26 mouse cellular contexts compared by ENCODE assay signal in the genomic region with DNA sequence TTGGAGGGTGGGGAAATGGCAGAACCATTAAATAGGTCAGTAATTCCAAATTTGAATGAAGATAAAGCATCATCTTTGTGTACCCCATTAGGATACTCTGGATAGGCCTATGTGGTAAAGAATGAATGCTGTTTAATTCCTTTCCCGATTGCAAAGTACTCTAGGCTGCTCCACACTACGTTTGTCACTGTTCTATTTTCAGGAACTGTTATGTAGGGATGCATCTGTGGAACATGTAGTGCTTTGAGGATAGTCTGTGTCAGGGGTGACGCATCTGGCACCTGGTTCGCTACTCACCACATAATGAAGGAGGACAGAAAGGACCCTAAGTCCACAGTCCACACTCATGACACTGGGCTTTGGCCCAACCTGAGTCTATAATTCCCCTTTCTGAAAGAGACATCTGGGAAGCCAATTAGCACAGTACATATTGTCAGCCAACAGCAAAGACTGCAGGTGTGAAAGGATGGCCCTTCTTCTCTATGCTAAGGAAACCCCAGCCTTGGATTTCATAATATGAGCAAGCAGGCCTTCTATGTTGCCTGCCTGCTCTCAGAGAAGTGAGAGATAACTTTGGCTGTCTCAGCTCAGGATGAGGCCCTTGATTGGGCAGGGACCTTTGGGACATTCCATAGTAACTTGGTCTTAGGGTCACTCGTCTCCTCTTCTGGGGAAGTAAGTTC.
"Had no signal": no experiment of that assay in that cellular context is flagged by ENCODE, and none has a peak within 500 bp of the region (broad histone marks: within the 10 kb centered on the region; RNA-seq: fewer than 3 reads in every experiment).

No protein-coding gene starts in this region.

- ATAC-seq: hindbrain, postnatal 0 days; intestine, embryonic 16.5 days; liver, embryonic 12.5 days had no signal

- H3K9ac ChIP-seq: heart, embryonic 12.5 days; hindbrain, embryonic 12.5 days; hindbrain, embryonic 15.5 days; kidney, embryonic 15.5 days; limb, embryonic 12.5 days; limb, embryonic 15.5 days; liver, embryonic 12.5 days; liver, embryonic 14.5 days had no signal

- H3K27ac ChIP-seq: gastrocnemius, adult 2 months; heart, embryonic 10.5 days; hindbrain, embryonic 12.5 days; hindbrain, embryonic 15.5 days; hindbrain, postnatal 0 days; kidney, embryonic 15.5 days; kidney, postnatal 0 days; limb, embryonic 12.5 days; limb, embryonic 15.5 days; liver, embryonic 12.5 days; liver, embryonic 14.5 days had no signal

- H3K4me1 ChIP-seq: heart, embryonic 10.5 days; heart, embryonic 12.5 days; hindbrain, embryonic 12.5 days; hindbrain, embryonic 15.5 days; kidney, embryonic 15.5 days; limb, embryonic 12.5 days; limb, embryonic 15.5 days; liver, embryonic 12.5 days had no signal

- H3K27me3 ChIP-seq: heart, embryonic 12.5 days; hindbrain, embryonic 12.5 days; hindbrain, embryonic 15.5 days; kidney, embryonic 15.5 days; limb, embryonic 12.5 days; limb, embryonic 15.5 days; liver, embryonic 12.5 days had no signal

- DNase-seq: gastrocnemius, adult 2 months; gastrocnemius, postnatal 14 days; gastrocnemius, postnatal 36 days; heart, adult 18-20 months; heart, postnatal 10 days; kidney, adult 11 months; kidney, adult 2 months; kidney, adult 9 months; kidney, postnatal 14 days; kidney, postnatal 36 days; layer of hippocampus, adult 9-11 months; layer of hippocampus, postnatal 36 days; left cerebral cortex, postnatal 4 days; lung, adult 18-20 months had no signal

- H3K36me3 ChIP-seq: heart, embryonic 10.5 days; heart, embryonic 12.5 days; hindbrain, embryonic 12.5 days; hindbrain, embryonic 15.5 days; kidney, embryonic 15.5 days; limb, embryonic 12.5 days; limb, embryonic 15.5 days; liver, embryonic 12.5 days had no signal

- H3K4me3 ChIP-seq: gastrocnemius, adult 2 months; heart, embryonic 10.5 days; heart, embryonic 12.5 days; hindbrain, embryonic 12.5 days; hindbrain, embryonic 15.5 days; kidney, embryonic 15.5 days; limb, embryonic 12.5 days; limb, embryonic 15.5 days; liver, embryonic 12.5 days had no signal

- H3K4me2 ChIP-seq: heart, embryonic 12.5 days; hindbrain, embryonic 12.5 days; hindbrain, embryonic 15.5 days; kidney, embryonic 15.5 days; limb, embryonic 12.5 days; limb, embryonic 15.5 days; liver, embryonic 12.5 days had no signal

- H3K9me3 ChIP-seq: heart, embryonic 10.5 days; heart, embryonic 12.5 days; hindbrain, embryonic 12.5 days; hindbrain, embryonic 15.5 days; kidney, embryonic 15.5 days; limb, embryonic 12.5 days; limb, embryonic 15.5 days; liver, embryonic 12.5 days had no signal
